Mouse (Mus musculus): Measurements from ENCODE around the gene Nfia.

DNA sequence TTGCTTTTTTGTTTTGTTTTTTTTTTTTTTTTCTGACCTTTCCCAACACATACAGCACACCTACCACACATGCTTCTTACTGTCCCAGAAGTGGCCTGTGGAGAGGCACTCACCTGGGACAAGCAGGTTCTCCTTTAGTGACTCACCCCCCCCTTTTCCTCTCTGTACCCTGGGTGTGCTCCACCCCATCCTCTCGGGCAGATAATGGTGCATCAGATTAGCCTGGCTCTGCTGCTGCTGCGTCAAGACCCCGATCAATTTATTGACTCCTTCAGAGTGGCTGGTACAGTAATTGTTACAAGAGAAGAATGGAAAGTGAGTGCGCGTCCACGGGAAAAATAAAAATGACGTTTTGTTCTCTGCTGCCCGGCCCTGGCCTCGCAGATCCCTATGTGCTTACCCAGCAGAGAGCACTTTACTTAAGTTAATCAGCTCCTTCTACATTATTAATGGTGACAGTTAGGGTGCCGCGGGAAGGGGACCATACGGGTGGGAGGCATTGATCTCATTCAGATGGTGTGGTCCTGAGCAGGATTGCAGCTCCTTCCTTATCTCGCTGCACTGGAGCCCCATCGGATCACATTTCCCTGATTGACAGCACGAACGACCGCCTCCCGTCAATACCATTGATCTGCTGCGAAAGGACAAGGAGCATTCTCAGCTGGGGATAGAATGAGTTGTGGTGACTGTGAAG, 321.7 kb downstream of the Nfia start:
- TF ChIP-seq CTCF (IDR thresholded peaks at IDR 0.05; ENCODE audit: low read depth, low read length): no peak
- no peak for TF ChIP-seq POLR2A (IDR thresholded peaks at IDR 0.05; ENCODE audit: insufficient read depth, low read length)
